Mouse (Mus musculus) brown adipose tissue, adult 24 weeks (tissue): ENCODE measurements around the gene Urgcp. TPM values are rescaled to one million over a fixed set of nuclear protein-coding genes. Genes with fewer than 3 reads are reported as not detected.

ENCODE experiments used
- H3K27ac ChIP-seq: fragments of 200-500 bp; replicated peaks from 2 replicates; pipeline ENCODE4 v1.5.1; 2012; ENCODE audit warnings: low read depth, mild to moderate bottlenecking, low read length
- H3K4me1 ChIP-seq: fragments of 200-500 bp; 2 replicates; pipeline ENCODE4 v1.6.1; 2012; ENCODE audit warnings: low read length, mixed read lengths; ENCODE audit not compliant: control insufficient read depth, insufficient read depth, insufficient read length
- H3K4me3 ChIP-seq: fragments of 200-500 bp; 2 replicates; pipeline ENCODE4 v1.5.1; 2012; ENCODE audit warnings: low read depth, mild to moderate bottlenecking, low read length, moderate library complexity; ENCODE audit not compliant: insufficient read depth
- polyA plus RNA-seq: library from polyadenylated mRNA; stranded (reverse); fragments of >200 nt; gene quantifications from 2 replicates; pipeline ENCODE4 v1.2.4, GENCODE M21; 2012; ENCODE audit not compliant: missing spikeins, insufficient read depth, insufficient read length

Gene Urgcp
- polyA plus RNA-seq, 1 experiment, result 34.1 TPM

DNA sequence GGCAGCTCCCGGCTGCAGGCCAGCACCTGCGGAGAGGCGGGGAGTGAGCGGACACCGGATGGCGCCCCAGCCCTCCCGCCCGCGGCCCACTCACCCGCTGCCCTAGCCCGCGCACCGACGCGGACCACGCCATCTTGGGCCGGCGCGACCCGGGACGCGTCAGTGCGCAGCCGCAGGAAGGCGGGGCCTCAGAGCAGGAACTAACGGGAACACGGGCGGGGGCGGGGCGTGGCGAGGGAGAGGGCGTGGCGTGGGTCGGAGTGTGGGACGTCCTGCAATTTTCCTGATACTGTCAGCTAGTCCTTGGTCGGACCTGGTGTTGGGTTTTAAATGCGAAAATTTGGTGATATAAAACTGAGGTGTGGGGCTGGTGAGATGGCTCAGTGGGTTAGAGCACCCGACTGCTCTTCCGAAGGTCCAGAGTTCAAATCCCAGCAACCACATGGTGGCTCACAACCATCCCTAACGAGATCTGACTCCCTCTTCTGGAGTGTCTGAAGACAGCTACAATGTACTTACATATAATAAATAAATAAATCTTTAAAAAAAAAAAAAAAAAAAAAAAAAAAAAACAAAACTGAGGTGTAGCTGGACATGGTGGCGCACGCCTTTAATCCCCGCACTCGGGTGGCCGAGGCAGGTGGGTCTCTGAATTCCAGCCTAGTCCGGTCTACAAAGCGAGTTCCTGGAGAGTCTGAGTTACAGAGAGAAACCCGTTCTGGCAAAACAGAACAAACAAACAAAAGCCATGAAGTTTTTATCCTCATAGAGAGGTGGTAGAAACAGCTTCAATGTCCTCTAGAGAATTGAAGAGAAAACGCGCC is 54.4 kb downstream of the Urgcp start:
- Histone ChIP-seq H3K4me3 (peak overlapping the region; percentile 85), H3K4me1 (peaks cover 5% of the 10 kb centered on the region), H3K27ac (0 out of 2 replicates have a peak overlapping the region, but pooled peaks have one; percentile 13)

DNA sequence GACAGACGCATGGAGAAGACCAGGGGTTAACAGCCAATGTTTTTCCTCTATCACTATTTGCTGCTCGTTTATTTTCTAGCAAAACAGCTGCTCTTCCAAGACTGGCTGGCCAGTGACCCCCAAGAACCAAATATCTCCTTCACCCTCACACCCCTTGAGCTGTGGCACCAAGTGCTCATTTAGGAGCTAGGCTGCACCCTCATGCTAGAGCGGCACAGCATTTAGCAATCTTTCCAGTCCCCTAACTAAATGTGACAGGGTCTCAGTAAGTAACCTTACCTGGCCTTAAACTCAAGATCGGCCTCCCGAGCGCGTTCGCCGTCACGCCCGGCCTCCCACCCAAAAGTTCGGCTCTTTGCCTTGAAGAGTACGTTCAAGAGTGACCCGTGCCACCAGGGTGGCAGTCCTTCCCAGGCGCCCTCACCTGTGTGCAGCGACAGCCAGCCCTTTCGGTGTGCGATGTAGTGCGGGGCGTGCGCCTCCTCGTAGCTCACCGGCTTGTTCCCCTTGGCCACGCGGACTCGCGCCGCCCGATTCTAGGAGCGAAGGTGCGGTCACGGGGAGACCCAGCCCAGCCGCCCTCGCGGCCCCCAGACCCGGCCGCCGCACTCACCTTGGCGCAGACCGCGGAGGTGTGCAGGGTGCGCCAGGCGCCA is 55.2 kb downstream of the Urgcp start:
- 0 out of 2 replicates have a peak overlapping the region, but pooled peaks have one; percentile 13 for H3K27ac ChIP-seq
- peak overlapping the region; percentile 85 for H3K4me3 ChIP-seq
- H3K4me1 ChIP-seq, result peaks cover 5% of the 10 kb centered on the region

DNA sequence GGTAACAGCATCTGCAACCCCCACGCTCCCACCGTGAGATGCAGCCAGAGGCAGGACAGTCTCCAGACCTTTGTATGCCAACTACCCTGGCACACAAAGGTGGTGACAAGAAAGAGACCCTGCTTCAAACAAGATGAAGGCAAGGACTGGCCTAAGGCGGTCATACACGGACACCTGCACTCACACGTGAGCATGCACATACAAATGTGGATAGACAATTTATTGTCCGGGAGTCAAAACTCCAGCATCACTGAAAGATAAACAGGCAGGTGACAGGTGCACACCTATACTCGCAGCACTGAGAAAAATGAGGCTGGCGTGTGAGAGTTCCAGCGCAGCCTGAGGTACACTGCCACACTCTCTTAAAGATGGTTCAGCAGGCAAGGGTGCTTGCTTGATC is 56.2 kb downstream of the Urgcp start:
- no peak overlapping the region for H3K27ac ChIP-seq
- H3K4me3 ChIP-seq, result peak overlapping the region; percentile 85; the same call in 1 of the 2 replicates
- peaks cover 5% of the 10 kb centered on the region for H3K4me1 ChIP-seq

DNA sequence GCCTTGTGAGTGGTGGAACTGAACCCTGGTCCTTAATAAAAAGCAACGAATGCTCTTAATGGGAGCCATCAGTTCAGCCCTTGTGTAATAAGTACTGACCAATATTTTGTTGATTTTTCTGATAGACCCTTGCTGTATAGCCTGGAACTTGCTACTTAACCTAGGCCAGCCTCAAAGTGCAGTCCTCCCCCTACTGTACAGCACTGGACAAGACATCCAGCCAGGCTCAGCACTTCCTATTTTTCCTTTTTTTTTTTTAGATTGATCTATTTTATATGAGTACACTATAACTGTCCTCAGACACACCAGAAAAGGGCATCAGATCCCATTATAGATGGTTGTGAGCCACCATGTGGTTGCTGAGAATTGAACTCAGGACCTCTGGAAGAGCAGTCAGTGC is 58.8 kb downstream of the Urgcp start:
- Histone ChIP-seq H3K27ac (no peak overlapping the region), H3K4me1 (peaks cover 5% of the 10 kb centered on the region), H3K4me3 (no peak overlapping the region)

DNA sequence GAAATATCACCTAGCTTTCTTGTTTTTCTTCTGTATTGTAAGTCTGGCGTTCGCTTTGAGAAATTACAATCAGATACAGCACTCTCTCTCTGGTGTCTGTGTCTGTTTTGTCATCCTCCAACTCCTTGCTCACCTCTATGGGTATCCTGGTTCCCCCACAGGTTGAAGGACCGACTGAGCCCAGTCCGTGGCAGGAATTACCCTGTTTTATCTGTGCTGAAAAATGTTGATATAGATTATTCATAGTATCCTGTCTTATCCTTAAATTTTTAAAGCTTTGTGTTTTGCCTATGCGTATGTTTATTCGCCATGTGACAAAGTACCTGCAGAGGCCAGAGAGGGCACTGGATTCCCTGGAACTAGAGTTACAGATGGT is 59.2 kb downstream of the Urgcp start:
- Histone ChIP-seq H3K4me3 (no peak overlapping the region), H3K4me1 (peaks cover 5% of the 10 kb centered on the region), H3K27ac (no peak overlapping the region)

DNA sequence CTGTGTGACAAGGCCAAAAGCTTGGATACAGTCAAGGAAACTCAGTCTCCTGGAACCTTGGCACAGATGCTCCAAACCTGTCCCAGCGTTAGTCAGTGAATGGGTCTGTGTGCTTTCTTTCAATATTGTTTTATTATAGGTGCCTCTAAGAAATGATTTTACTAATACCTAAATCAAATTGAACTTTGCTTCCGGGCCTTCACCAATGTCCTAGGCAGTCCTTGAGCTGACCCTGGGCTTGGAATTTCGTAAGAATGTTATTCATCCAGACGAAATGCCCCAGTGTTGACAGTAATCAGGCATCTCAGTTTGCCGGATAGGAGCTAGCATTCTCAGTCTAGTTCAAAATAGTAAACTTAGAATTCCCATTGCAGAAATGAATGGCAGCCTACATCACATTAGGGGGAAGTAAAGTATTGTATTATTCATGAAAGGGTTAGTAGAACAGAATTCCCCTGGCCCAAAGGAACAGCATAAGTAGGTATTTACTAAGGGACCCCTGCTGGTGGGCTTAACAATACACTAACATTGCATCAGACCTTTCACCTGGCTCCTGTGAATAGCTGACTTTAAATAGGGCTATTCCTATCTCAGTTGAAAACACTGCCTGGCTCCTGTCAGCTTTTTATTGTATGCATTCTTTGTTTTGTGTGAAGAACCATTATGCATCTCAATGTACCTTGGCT is 59.8 kb downstream of the Urgcp start:
- Histone ChIP-seq H3K27ac (peak overlapping the region; percentile 78), H3K4me3 (no peak overlapping the region), H3K4me1 (peaks cover 5% of the 10 kb centered on the region; the same call in 1 of the 2 replicates)

DNA sequence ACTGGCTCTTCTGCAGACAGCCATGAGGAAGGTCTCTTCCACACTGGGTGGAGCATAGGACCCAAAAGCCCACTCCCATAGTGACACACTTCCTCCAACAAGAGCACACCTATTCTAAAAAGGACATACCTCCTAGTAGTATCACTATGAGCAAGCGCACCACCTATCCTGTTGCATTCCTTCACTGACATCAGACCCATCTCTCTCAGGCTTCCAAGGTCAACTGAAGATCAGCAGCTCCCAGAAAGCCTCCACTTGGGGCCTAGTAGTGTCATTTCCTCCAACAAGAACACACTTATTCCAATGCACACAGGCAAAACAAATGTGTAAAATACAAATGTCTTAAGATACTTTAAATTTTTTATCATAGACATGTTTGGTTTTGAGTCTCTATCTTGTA is 60.4 kb downstream of the Urgcp start:
- H3K27ac ChIP-seq, result no peak overlapping the region
- H3K4me1 ChIP-seq, result peaks cover 5% of the 10 kb centered on the region; the same call in 1 of the 2 replicates
- H3K4me3 ChIP-seq, result no peak overlapping the region

DNA sequence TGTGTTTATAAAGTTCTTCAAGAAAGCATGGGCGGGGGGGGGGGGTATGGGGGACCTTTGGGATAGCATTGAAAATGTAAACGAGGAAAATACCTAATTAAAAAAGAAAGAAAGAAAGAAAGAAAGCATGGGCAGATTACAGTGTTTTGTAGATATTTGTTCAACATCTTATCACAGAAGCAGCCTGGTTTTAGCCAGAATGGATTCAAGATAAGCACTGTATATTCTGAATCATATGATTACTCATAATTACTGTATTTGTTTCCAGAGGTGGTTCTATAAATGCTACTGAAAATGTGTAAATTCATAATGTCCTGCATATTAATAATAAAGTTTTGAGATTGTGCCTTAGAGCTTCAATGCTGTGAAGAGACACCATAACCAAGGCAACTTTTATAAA is 60.9 kb downstream of the Urgcp start:
- H3K4me3 ChIP-seq, result no peak overlapping the region
- no peak overlapping the region for H3K27ac ChIP-seq

DNA sequence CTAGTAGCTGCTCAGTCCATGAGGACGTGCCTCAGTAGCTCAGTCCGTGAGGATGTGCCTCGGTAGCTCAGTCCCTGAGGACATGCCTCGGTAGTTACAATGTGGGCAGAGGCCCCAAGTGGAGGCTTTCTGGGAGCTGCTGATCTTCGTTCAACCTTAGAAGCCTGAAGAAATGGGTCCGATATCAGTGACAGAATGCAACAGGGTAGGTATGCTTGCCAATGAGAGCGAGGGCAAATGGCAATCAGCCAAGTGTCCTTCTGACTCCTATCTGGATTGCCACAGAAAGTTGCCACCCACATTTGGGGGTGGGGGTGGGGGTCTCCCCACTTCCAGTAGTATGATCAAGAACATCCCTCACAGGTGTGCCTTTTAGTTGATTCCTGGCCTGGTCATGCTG is 61.4 kb downstream of the Urgcp start:
- no peak overlapping the region for H3K4me3 ChIP-seq
- peaks cover 1% of the 10 kb centered on the region; the same call in 1 of the 2 replicates for H3K4me1 ChIP-seq
- no peak overlapping the region for H3K27ac ChIP-seq

More for the DNA sequence above, 60.9 kb downstream of the Urgcp start:
- peaks cover 5% of the 10 kb centered on the region; the same call in 1 of the 2 replicates for H3K4me1 ChIP-seq

DNA sequence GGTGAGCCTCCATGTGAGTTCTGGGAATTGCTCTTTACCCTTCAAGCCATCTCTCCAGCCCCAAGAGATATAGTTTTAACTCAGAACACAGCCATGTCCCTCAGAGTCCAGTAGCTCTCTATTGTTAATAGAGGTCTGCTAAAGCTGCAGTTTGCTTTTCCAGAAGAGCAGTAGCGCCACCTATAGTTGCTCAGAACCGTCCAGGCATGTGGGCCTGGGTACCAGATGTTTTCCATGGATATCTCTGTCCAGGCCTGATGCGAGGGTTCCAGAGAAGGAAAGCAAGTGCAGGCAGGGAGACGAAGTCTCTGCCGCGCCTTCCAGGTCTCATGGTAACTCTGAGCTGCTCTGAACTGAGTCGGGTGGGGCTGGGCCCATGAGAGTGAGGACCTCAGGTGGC is 70.4 kb downstream of the Urgcp start:
- Histone ChIP-seq H3K4me1 (no peaks in the 10 kb centered on the region), H3K27ac (no peak overlapping the region), H3K4me3 (no peak overlapping the region)

DNA sequence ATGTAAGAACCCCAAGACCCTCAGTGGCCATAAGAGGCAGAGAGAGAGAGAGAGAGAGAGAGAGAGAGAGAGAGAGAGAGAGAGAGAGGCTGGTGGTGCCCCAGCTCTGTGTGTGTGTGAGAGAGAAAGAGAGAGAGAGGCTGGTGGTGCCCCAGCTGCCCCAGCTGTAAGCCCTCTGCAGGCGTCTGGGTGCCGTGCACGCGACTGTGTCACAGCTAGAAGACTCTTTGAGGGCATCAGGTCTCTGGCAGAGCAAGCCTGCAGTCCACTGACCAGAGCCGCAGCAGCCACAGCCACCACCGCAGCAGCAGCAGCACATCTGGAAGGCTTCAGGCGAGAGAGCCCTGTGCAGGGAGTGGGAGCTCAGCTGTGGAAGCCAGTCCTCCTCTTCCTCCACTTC is 77.9 kb downstream of the Urgcp start:
- Histone ChIP-seq H3K4me3 (no peak overlapping the region), H3K4me1 (no peaks in the 10 kb centered on the region), H3K27ac (no peak overlapping the region)

DNA sequence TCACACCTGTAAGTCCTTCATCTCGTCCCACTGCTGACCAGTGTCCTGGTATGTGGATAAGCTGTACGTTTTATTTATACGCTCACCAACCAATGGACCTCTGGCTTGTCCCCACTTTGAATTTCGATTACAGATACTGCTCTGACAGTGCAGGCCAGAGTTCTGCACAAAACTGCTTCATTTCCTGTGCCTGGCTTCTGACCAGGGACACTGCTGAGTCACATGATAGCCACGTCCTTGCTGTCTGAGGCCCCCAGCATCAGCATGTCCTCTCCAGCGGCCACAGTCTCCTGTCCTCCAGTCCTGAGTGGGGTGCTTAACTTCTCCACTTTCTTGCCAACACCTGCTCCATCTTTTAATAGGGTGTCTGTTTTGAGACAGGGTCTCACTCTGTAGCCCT is 79.6 kb downstream of the Urgcp start:
- Histone ChIP-seq H3K27ac (no peak overlapping the region), H3K4me1 (no peaks in the 10 kb centered on the region), H3K4me3 (no peak overlapping the region)
